Mouse (Mus musculus): ENCODE measurements around the gene Mapkapk2. TPM values are rescaled to one million over a fixed set of nuclear protein-coding genes. Genes with fewer than 3 reads are reported as not detected.

Mapkapk2 gene
- polyA plus RNA-seq, 1 experiment from 2014 or later: 18.3 TPM

DNA sequence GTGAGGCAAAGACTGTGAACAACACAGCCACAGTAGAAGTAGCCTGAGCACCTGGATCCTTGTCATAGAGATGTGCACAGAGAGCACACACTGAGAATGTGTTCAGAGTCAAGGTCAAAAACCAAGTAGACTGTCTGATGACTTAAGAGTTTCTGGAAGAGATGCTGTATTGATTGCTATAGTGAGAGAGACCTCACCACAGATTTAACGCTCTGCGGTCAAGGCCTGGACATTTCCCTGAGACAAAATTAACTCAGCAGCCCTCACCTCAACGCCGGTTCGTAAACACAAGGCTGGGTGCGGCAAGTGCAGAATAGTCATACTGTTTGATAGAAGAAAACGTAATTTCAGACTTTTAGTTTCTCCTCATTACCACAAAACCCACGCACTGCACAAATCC, 85.1 kb downstream of the Mapkapk2 start:
- Histone ChIP-seq H3K4me2 (ENCODE audit: low read depth, low read length) (no peak overlapping the region), H3K4me1 (ENCODE audit: insufficient read depth) (no peaks in the 10 kb centered on the region), H3K27ac (ENCODE audit: low read depth) (no peak overlapping the region), H3K36me3 (replicated peaks; ENCODE audit: insufficient read depth, low read length) (no peaks in the 10 kb centered on the region), H3K9ac (replicated peaks) (no peak overlapping the region), H3K9me3 (ENCODE audit: low read length) (no peaks in the 10 kb centered on the region), H3K27me3 (ENCODE audit: insufficient read depth, low read length) (no peaks in the 10 kb centered on the region), H3K4me3 (ENCODE audit: low read depth, low read length) (no peak overlapping the region)
- TF ChIP-seq EP300 (IDR thresholded peaks at IDR 0.05; ENCODE audit: low read depth) (no peak), CTCF (IDR thresholded peaks at IDR 0.05; ENCODE audit: low read depth) (no peak)
- WGBS (ENCODE audit: insufficient replicate concordance): 85% methylated on average over 8 of the region's 8 CpGs
- DNase-seq (no peak), ATAC-seq (no peak)

DNA sequence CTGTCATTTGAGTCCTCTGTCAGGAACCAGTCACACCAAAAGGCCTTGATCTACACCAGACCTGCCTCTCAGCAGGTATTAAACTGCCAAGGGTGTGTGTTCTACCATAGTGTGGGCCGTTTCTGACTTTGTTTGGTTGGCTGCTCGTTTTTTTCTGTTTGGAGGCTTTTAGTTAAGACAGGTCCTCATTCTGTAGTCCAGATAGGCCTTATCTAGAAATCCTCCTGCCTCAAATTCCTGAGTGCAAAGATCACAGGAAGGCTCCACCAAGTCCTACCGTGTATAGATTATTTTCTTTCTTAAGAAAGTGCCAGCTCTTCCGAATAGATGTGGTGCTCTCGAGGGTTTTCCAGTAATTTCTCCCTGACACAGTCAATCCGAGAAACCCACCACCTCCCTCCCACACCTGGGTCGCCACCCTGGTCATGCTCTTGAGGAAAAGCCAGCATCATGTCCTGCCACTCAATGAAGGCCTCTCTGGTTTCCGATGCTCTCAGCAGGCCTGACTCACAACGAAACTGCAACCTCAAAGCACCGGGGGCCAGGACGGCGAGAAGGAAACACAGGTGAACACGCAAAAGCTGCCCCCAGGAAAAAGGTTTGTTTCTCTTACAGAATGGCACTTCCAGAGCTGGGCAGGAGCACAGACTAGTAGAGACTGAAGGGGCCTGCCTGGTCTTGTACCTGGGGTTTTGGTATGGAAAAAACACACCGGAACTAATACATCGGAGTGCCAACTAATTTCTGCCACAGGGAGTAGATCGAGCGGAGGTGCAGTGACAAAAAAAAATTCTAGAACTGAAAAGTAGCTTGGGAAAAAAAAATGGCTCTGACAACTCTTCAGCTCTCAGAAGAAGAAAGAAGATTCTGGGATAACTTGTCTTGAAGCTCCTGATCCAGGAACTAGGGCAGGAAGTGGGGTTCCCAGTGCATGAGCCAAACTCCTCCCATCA, 87.1 kb downstream of the Mapkapk2 start:
- no peak overlapping the region for H3K4me3 ChIP-seq (ENCODE audit: low read depth, low read length)
- no peaks in the 10 kb centered on the region for H3K4me1 ChIP-seq (ENCODE audit: insufficient read depth)
- no peak overlapping the region for H3K27ac ChIP-seq (ENCODE audit: low read depth)
- H3K9me3 ChIP-seq (ENCODE audit: low read length): no peaks in the 10 kb centered on the region
- H3K4me2 ChIP-seq (ENCODE audit: low read depth, low read length): no peak overlapping the region
- no peaks in the 10 kb centered on the region for H3K27me3 ChIP-seq (ENCODE audit: insufficient read depth, low read length)
- WGBS (ENCODE audit: insufficient replicate concordance): 62% methylated on average over 17 of the region's 17 CpGs
- DNase-seq: no peak
- no peak for ATAC-seq
- no peak for TF ChIP-seq EP300 (IDR thresholded peaks at IDR 0.05; ENCODE audit: low read depth)
- no peak overlapping the region for H3K9ac ChIP-seq (replicated peaks)
- H3K36me3 ChIP-seq (replicated peaks; ENCODE audit: insufficient read depth, low read length): no peaks in the 10 kb centered on the region

DNA sequence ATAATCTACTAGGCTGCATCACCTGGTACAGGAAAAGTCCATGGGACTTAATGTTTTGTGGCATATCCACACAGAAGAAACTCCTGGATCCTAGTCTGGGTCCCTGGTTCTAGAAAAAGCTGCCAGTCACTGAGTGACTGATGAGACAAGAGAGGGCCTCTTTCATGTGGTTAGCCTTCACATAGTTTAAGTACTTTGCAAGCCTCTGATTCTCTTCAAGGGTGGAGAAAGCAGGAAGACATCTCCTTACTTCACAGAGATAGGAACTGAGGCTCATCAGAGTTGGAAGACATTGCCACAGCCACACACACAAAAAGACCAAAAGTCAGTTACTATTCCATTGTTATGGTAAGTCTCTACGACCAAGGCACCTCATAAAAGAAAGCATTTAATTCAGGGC, 91.6 kb downstream of the Mapkapk2 start:
- no peak overlapping the region for H3K27ac ChIP-seq (ENCODE audit: low read depth)
- no peaks in the 10 kb centered on the region for H3K27me3 ChIP-seq (ENCODE audit: insufficient read depth, low read length)
- 67% methylated on average over 1 of the region's 1 CpGs for WGBS (ENCODE audit: insufficient replicate concordance)
- H3K9ac ChIP-seq (replicated peaks): no peak overlapping the region
- H3K4me1 ChIP-seq (ENCODE audit: insufficient read depth): no peaks in the 10 kb centered on the region
- H3K36me3 ChIP-seq (replicated peaks; ENCODE audit: insufficient read depth, low read length): no peaks in the 10 kb centered on the region
- TF ChIP-seq EP300 (IDR thresholded peaks at IDR 0.05; ENCODE audit: low read depth) (no peak), CTCF (IDR thresholded peaks at IDR 0.05; ENCODE audit: low read depth) (no peak)
- ATAC-seq: no peak
- H3K4me2 ChIP-seq (ENCODE audit: low read depth, low read length): no peak overlapping the region
- no peaks in the 10 kb centered on the region for H3K9me3 ChIP-seq (ENCODE audit: low read length)
- no peak overlapping the region for H3K4me3 ChIP-seq (ENCODE audit: low read depth, low read length)
- no peak for DNase-seq

Other genes starting within 250 kb of the Mapkapk2 start
- 1.00 and 1.1 TPM in 2 replicates for gene Fcmr, start 232.2 kb downstream of the Mapkapk2 start, polyA plus RNA-seq (2015; fragmentation: Nextera tagmentation; extraction: Ambion mirVana)
- not detected in 2 replicates for gene Il24, start 210.4 kb downstream of the Mapkapk2 start, polyA plus RNA-seq (2015; fragmentation: Nextera tagmentation; extraction: Ambion mirVana)
- gene Il20, start 186.4 kb downstream of the Mapkapk2 start, polyA plus RNA-seq (2015; fragmentation: Nextera tagmentation; extraction: Ambion mirVana): not detected in 2 replicates
- not detected in 2 replicates for gene Il19, start 157.7 kb downstream of the Mapkapk2 start, polyA plus RNA-seq (2015; fragmentation: Nextera tagmentation; extraction: Ambion mirVana)
- 0.19 TPM in 1 of 2 replicates, not detected in the other for gene Il10, start 78.0 kb downstream of the Mapkapk2 start, polyA plus RNA-seq (2015; fragmentation: Nextera tagmentation; extraction: Ambion mirVana)
- gene Dyrk3, start 40.5 kb upstream of the Mapkapk2 start, polyA plus RNA-seq (2015; fragmentation: Nextera tagmentation; extraction: Ambion mirVana): 9.5 and 10.3 TPM in 2 replicates
- gene Eif2d, start 55.4 kb upstream of the Mapkapk2 start, polyA plus RNA-seq (2015; fragmentation: Nextera tagmentation; extraction: Ambion mirVana): 18.2 and 19.0 TPM in 2 replicates
- 7.7 and 8.0 TPM in 2 replicates for gene Rassf5, start 147.4 kb upstream of the Mapkapk2 start, polyA plus RNA-seq (2015; fragmentation: Nextera tagmentation; extraction: Ambion mirVana)
- 3.9 and 4.4 TPM in 2 replicates for gene Ikbke, start 181.8 kb upstream of the Mapkapk2 start, polyA plus RNA-seq (2015; fragmentation: Nextera tagmentation; extraction: Ambion mirVana)

Data from liver, postnatal 0 days (tissue).